Mouse (Mus musculus) retina, postnatal 7 days (tissue): ENCODE data around the gene 1700008O03Rik.

ENCODE experiments used
- DNase-seq: peaks from one replicate; pipeline ENCODE4 v3.0.0-alpha.2; 2012; ENCODE audit warnings: low read depth, low spot score

1700008O03Rik gene

DNA sequence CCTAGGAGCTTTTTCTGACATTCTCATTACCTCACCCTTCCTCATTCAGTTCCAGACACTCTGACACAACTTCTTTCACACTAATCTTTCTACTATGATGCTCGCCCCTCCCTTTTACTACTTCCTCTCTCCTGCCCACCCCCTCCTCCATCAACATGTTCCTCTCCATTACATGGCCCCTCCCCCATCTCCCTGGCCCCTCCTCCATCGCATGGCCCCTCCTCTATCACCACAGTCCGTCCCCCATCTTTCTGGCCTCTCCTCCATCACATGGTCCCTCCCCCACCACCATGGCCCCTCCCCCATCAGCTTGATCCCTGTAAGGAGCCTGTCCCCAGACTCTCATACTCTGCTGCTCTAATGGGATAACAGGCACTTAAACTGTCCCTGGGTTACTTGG, 36.6 kb downstream of the 1700008O03Rik start:
- no peak for DNase-seq

- no peak for DNase-seq
Observed at GRCm38 (mm10) chr7:44344622-44345021, 41.0 kb downstream of the 1700008O03Rik start.

- no peak for DNase-seq
Observed at GRCm38 (mm10) chr7:44343459-44344015, 42.1 kb downstream of the 1700008O03Rik start.

DNA sequence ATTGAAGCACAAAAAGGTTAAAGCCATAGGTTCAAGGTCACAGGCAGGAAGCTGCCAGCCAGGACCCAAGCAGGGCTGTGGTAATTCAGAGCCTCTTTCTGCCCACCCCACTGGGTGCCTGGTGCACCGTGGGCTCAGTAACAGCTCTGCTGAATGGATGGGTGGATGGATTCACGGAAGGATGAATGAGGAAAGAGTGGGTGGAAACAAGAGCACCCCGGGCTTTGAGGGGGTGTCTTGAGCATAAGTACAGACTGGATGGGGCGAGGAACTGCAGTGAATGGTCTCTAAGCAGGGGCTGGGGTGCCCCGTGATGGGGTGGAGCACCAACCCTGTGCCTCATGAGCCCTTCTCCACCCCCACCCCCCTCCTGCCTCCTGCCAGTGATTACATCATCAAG, 43.9 kb downstream of the 1700008O03Rik start:
- no peak for DNase-seq

DNA sequence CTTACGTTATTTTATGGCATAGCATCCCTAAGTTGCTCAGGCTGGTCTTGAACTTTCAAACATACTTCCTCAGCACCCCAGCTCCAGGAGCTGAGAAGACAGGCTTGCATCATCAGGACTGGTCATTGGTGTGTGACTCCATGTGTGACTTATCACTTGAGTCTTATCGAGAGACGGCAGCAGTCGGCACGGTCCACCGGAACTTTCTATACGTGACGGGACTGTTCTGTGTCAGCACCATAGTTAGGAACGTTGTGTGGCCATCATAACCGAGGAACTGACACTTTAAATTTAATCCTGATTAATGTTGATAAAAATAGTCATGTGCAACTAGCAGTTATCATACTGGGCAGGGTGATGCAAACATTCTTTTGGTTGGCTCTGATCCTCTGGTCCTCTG, 44.5 kb downstream of the 1700008O03Rik start:
- no peak for DNase-seq

GRCm38 (mm10) chr7:44340226-44340625, 45.4 kb downstream of the 1700008O03Rik start:
- DNase-seq = no peak

- DNase-seq = no peak
Observed at GRCm38 (mm10) chr7:44337121-44337849, 48.3 kb downstream of the 1700008O03Rik start.

DNA sequence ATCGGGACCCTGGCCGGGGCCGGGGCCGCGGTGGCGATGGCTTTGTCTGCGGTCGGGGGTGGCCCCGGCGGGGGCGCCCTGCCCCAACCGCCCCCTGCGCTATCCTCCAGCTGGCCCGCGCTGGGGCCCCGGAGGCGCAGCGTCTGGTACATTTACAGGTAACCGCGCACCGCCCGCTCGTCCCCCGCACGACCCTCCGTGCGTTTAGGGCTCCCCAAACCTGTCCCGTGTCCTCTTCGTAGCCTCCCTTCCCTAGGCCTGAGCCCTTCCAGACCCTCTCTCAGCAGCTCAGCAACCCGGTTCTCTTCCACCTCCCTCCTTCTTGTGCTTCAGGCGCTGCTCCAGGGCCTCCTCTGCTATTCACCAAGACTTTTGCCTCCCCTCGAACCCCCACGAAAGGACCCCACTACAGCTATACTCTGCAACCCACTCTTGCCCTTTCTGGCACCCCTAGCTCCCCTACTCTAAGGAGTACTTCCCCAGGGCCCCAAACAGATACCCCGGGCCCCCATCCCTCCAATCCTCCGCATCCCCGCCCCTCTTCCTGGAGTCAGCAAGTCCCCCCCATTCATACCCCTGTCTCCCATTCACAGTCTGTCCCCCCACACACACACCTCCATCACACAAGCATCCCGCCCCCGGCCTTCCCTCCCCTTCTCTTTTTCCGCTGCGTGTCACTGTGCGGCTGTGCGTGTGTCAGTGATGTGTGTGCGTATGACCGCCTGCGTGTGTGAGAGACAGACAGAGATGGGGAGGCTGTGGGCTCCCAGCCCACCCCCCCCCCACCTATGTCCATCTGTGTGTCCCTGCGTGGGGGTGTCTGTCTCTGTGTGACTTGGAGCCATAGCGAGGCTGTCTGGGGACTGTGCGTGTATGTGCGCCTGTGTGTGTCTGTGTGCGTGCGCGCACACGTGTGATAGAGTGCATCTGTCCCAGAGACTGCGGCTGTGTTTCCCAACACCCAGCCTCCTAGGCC, 49.3 kb downstream of the 1700008O03Rik start:
- DNase-seq = no peak

- peak; percentile 38 for DNase-seq
Observed at GRCm38 (mm10) chr7:44335031-44335878, 50.4 kb downstream of the 1700008O03Rik start.

GRCm38 (mm10) chr7:44334139-44334538, 51.5 kb downstream of the 1700008O03Rik start:
- DNase-seq = no peak

DNA sequence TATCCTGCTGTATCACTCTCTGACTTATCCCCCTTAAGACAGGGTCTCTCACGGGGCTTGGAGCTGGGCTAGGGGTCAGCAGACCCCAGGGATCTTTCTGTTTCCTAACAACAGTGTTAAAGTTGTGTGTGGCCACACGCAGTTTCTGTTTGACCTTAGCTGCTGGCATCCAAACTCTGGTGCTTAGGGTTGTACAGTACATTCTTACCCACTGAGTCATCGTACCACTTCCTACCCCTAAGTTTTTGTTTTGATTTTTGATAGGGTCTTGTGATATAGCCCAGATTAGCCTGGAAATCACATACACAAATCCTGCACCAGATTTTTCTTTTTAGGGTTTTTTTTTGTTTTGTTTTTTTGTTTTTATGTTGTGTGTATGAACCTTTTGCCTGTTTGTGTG, 53.3 kb downstream of the 1700008O03Rik start:
- DNase-seq = no peak

DNA sequence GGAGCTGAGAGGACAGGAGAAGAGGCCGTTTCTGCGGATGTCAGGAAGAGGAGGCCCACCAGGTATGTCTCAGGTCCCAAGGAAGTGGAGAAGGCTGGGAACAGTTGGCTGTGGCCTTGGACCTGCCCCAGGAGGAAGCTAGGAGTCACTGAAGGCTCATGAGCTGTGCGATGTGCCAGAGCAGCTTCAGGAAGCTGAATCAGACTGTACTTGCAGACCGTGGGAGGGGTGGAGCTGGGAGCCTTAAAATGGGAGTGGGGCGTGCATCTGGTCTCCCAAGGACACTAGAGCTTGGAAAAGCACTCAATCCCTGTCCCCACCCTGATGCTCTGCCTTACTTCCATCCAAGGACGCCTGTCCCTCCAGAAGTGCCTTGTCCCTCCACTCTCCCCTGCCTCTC, 59.0 kb downstream of the 1700008O03Rik start:
- DNase-seq = no peak

GRCm38 (mm10) chr7:44322290-44322689, 63.3 kb downstream of the 1700008O03Rik start:
- DNase-seq = no peak

- no peak for DNase-seq
Observed at GRCm38 (mm10) chr7:44320886-44321285, 64.7 kb downstream of the 1700008O03Rik start.

DNA sequence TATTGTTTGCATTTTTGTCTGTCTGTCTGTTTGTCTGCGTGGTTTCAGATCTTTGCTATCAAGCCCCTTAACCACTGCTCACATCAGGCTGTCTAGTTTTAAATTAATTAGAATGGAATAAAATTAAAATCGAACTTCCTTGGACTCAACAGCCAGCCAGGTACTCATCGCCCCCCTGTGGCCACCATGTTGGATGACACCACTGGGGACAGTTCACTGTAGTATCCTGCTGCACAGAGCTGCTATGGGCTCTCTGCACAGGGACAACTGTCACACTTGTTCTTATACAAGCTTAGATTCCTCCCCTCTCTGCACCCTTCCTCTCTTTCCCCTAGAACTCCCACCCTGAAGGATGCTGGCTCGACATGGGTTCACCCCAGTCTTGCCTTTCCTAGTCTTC, 67.7 kb downstream of the 1700008O03Rik start:
- DNase-seq = no peak

GRCm38 (mm10) chr7:44312484-44312883, 73.1 kb downstream of the 1700008O03Rik start:
- DNase-seq = no peak

GRCm38 (mm10) chr7:44311713-44312304, 73.8 kb downstream of the 1700008O03Rik start:
- no peak for DNase-seq

GRCm38 (mm10) chr7:44310878-44311712, 74.5 kb downstream of the 1700008O03Rik start:
- DNase-seq = no peak

- no peak for DNase-seq
Observed at GRCm38 (mm10) chr7:44310285-44310877, 75.2 kb downstream of the 1700008O03Rik start.
